Mouse (Mus musculus) stomach, postnatal 0 days (tissue): ENCODE results near the gene Cacna1h. TPM values are rescaled to one million over a fixed set of nuclear protein-coding genes. Genes with fewer than 3 reads are reported as not detected.

ENCODE experiments used
- ATAC-seq: fragments of 200-750 bp; cut with Nextera tagmentation; 2 replicates; pipeline ENCODE4 v1.8.0; 2017; ENCODE audit not compliant: low FRiP score, low TSS enrichment
- DNase-seq: peaks from one replicate; pipeline ENCODE4 v3.0.0-alpha.2; 2016; ENCODE audit warnings: low spot score
- H3K27ac ChIP-seq: fragments of 300-500 bp; sonication (generic); replicated peaks from 2 replicates; pipeline ENCODE4 v1.5.1; 2014; ENCODE audit warnings: mild to moderate bottlenecking, control low read depth
- H3K27me3 ChIP-seq: fragments of 300-500 bp; sonication (generic); 2 replicates; pipeline ENCODE4 v1.6.1; 2014; ENCODE audit warnings: low read length; ENCODE audit not compliant: control insufficient read depth, insufficient read depth
- H3K36me3 ChIP-seq: fragments of 300-500 bp; sonication (generic); 2 replicates; pipeline ENCODE4 v1.6.1; 2014; ENCODE audit warnings: low read length, mixed read lengths; ENCODE audit not compliant: control insufficient read depth, insufficient read depth
- H3K4me1 ChIP-seq: fragments of 300-500 bp; sonication (generic); replicated peaks from 2 replicates; pipeline ENCODE4 v1.6.1; 2014; ENCODE audit warnings: antibody characterized with exemption; ENCODE audit not compliant: control insufficient read depth, insufficient read depth
- H3K4me2 ChIP-seq: fragments of 300-500 bp; sonication (generic); replicated peaks from 2 replicates; pipeline ENCODE4 v1.6.1; 2014; ENCODE audit warnings: low read depth, mild to moderate bottlenecking, control low read depth, moderate library complexity
- H3K4me3 ChIP-seq: fragments of 300-500 bp; sonication (generic); 2 replicates; pipeline ENCODE4 v1.5.1; 2014; ENCODE audit warnings: low read depth, low read length, control low read depth
- H3K9ac ChIP-seq: fragments of 300-500 bp; sonication (generic); 2 replicates; pipeline ENCODE4 v1.6.1; 2014; ENCODE audit warnings: mild to moderate bottlenecking, low read length, control low read depth, mixed read lengths
- H3K9me3 ChIP-seq: fragments of 300-500 bp; sonication (generic); 2 replicates; pipeline ENCODE4 v1.6.1; 2016; ENCODE audit warnings: low read length; ENCODE audit not compliant: control insufficient read depth
- CTCF ChIP-seq: IDR thresholded peaks from 2 replicates; pipeline ENCODE4 v1.5.1; 2016; ENCODE audit warnings: antibody characterized with exemption, low read depth, mild to moderate bottlenecking, moderate library complexity
- EP300 ChIP-seq: optimal IDR thresholded peaks from 2 replicates; pipeline ENCODE3; 2016; ENCODE audit warnings: antibody characterized with exemption
- WGBS: fragments of 180-500 bp; shearing (Covaris S2); extraction: QIAGEN DNeasy Blood & Tissue Kit; methylation state at CpG from one replicate; pipeline ENCODE4 v1.1.7; 2014; 5-methylcytosine and 5-hydroxymethylcytosine counted together
- polyA plus RNA-seq: library from polyadenylated mRNA; unstranded; fragments of >200 nt; fragmentation: Nextera tagmentation; extraction: Ambion mirVana; gene quantifications from 2 replicates; pipeline ENCODE4 v1.2.1, GENCODE M21; 2015

The Cacna1h gene
- polyA plus RNA-seq, 1 experiment from 2014 or later: 1.5 TPM

DNA sequence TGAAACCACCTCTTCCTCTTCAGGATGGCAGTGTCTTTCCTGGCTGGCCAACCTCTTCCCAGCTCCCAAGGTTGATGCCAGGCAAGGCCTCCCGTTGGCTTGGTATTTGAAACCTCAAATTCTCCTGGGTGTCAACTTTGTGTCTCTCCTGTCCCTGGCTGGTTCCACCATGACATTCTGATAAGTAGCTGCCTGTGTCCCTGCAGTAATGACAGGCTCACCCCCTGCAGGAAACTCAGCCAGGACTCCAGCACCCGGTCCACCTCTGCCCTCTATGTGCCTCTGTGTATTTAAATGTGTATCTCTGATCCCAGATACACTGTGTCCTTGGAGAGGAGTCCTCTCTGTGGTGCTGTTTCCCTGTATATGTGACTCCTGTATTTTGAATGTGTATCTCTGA, 32.7 kb upstream of the Cacna1h start:
- H3K4me1 ChIP-seq: 0 out of 2 replicates have a peak, but pooled peaks cover 2% of the 10 kb centered on the region
- no peak overlapping the region for H3K27ac ChIP-seq
- no peak for ATAC-seq
- H3K27me3 ChIP-seq: no peaks in the 10 kb centered on the region
- no peak for TF ChIP-seq EP300
- no peak for TF ChIP-seq CTCF
- H3K4me3 ChIP-seq: no peak overlapping the region
- H3K4me2 ChIP-seq: no peak overlapping the region
- no peak for DNase-seq
- 72% methylated on average over 2 of the region's 2 CpGs for WGBS
- no peak overlapping the region for H3K9ac ChIP-seq
- no peaks in the 10 kb centered on the region for H3K9me3 ChIP-seq
- H3K36me3 ChIP-seq: no peaks in the 10 kb centered on the region

DNA sequence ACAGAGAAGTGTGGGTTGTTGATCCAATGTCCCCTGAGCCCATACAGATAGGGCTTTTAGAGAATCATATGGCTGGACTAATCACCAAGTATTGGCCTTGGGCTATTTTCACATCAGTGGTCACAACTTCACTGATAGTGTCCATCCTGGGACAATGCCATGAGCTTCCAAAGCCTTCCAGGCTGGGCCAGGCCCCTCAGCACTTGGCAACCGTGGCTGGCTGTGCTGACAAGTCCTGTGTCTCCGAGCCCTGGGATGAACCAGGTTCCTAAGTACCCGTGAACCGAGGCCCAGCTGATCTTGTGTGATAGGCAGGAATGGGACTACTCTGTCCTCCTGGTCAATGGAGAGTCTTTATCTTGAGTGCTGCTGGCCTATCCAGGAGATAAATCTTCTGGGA, 30.5 kb upstream of the Cacna1h start:
- Histone ChIP-seq H3K4me3 (no peak overlapping the region), H3K9ac (no peak overlapping the region), H3K27me3 (no peaks in the 10 kb centered on the region), H3K9me3 (no peaks in the 10 kb centered on the region), H3K36me3 (no peaks in the 10 kb centered on the region), H3K4me1 (0 out of 2 replicates have a peak, but pooled peaks cover 2% of the 10 kb centered on the region), H3K4me2 (no peak overlapping the region), H3K27ac (no peak overlapping the region)
- ATAC-seq (no peak), DNase-seq (no peak)
- 77% methylated on average over 4 of the region's 4 CpGs for WGBS
- no peak for TF ChIP-seq CTCF
- TF ChIP-seq EP300: no peak

DNA sequence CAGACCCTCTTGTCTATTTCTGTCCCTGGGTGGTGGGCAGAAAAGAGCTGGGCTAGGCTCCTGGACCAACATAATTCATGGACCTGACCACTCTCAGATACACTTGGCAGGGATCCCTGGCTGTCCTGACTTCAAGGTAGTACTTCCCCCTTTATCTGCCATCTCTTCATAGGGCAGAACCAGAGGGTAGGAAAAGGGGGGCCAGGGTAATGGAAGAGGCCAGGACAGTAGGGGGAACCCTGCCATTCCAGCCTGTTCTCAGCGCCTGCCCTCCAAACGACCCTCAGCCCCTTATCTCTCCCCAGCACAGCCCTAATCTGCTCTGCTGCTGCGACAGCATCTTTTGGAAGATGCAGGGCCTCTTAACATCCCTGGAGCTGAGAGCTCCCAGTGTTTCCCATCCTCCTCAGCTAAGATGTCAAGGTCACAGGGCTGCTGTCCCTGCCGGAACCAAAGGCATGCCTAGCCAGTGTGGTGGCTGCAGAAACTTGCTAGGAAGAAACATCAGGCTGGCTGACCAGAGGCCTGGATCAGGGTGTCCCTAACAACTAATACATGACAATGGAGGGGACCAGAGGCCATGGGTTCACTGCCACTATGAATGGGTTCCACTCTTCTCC, 29.9 kb upstream of the Cacna1h start:
- no peak for ATAC-seq
- H3K27me3 ChIP-seq: no peaks in the 10 kb centered on the region
- WGBS: 59% methylated on average over 4 of the region's 4 CpGs

DNA sequence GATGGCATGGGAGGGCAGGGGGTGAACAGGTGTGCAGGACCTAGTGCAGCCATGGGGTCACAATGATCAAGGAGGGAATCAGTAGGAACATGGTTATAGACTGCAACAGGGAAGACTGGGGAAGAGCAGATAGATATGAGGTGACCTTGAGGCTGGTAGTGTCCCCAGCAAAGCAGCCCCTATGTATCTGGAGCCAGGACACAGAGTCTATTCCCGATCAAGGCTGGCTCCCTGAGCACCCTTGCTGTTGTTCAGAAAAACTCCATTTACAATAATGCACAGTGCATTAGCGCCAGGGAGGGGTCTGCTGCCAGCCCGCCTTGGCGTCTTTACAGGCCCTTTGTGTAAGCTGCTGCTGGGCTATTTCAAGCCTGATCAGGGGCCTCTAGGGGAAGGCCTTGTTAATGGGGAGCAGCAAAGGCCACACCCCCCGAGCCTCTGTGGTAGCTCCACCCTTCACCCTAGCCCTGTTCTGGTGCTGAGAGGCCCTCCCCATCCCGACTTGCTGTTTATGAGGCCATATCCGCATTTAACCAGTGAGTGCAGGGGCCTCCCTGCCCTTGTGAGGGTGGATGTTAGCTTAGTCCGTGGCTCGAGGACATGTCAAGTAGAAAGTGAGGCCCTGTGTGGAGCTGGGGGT, 28.8 kb upstream of the Cacna1h start:
- peak overlapping the region; percentile 58 for H3K27ac ChIP-seq
- DNase-seq (peak; percentile 66), ATAC-seq (peak; percentile 87)
- 6% methylated on average over 9 of the region's 9 CpGs for WGBS
- no peaks in the 10 kb centered on the region for H3K9me3 ChIP-seq
- TF ChIP-seq EP300 (no peak), CTCF (no peak)
- no peak overlapping the region for H3K9ac ChIP-seq
- no peaks in the 10 kb centered on the region for H3K27me3 ChIP-seq
- no peaks in the 10 kb centered on the region for H3K36me3 ChIP-seq
- no peak overlapping the region for H3K4me3 ChIP-seq
- H3K4me1 ChIP-seq: 0 out of 2 replicates have a peak, but pooled peaks cover 2% of the 10 kb centered on the region
- H3K4me2 ChIP-seq: peak overlapping the region; percentile 20; the same call in 1 of the 2 replicates

More for the DNA sequence above, 29.9 kb upstream of the Cacna1h start:
- H3K9me3 ChIP-seq: no peaks in the 10 kb centered on the region
- H3K27ac ChIP-seq: no peak overlapping the region
- DNase-seq: no peak
- no peaks in the 10 kb centered on the region for H3K36me3 ChIP-seq
- H3K9ac ChIP-seq: no peak overlapping the region
- TF ChIP-seq EP300 (no peak), CTCF (no peak)
- H3K4me3 ChIP-seq: no peak overlapping the region
- H3K4me2 ChIP-seq: no peak overlapping the region
- H3K4me1 ChIP-seq: 0 out of 2 replicates have a peak, but pooled peaks cover 2% of the 10 kb centered on the region

DNA sequence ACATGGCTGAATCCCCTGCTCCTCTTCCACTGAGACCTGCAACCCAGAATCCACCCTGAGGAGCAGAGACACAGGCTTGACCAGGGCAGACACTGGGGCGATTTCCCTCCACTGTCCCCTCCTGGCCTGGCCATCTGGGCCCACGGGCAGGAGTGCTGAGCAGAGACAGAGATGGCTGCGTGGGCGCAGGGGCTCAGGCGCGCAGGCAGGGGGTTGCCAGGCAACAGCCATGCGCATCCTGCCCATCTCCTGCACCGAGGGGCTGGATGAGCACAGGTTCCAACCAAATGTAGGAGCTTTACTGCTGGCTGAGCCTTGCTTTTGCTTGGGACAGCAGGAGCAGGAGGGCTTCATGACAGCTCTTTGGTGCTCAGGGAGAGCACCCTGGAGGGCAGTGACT, 23.0 kb upstream of the Cacna1h start:
- Histone ChIP-seq H3K27ac (no peak overlapping the region), H3K36me3 (no peaks in the 10 kb centered on the region), H3K9me3 (no peaks in the 10 kb centered on the region), H3K27me3 (no peaks in the 10 kb centered on the region), H3K4me2 (no peak overlapping the region), H3K9ac (no peak overlapping the region), H3K4me3 (no peak overlapping the region), H3K4me1 (no peaks in the 10 kb centered on the region)
- DNase-seq: no peak
- 51% methylated on average over 8 of the region's 8 CpGs for WGBS
- TF ChIP-seq CTCF: no peak
- TF ChIP-seq EP300: no peak
- no peak for ATAC-seq

DNA sequence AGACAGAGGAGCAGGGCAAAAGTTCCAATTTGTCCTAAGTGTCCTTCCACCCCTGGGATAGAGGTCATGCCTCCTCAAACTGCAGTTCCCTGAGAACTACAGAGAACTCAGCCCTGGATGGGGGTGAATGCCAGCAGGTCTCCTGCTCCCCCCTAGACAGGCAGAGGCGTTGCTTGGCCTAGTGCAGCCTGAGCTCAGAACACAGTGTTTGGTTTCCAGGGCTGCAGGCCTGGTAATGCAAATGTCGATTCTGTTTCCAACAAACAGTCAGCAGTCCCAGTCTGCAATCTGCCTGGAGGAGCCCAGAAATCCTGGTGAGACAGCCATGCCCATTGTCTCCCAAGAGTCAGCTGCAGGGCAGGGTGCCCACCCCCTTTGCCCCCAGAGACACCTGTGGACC, 20.7 kb upstream of the Cacna1h start, which contains the start of gene Tekt4:
Tekt4 (plus strand) TSS at position 344 of the 400 bp plus-strand sequence.
- no peak within 1 kb of the TSS for H3K4me2 ChIP-seq
- 34% methylated on average over 2 of the region's 2 CpGs for WGBS
- no peaks in the 10 kb centered on the region for H3K4me1 ChIP-seq
- no peak within 1 kb of the TSS for H3K4me3 ChIP-seq
- no peaks in the 10 kb centered on the region for H3K36me3 ChIP-seq
- ATAC-seq (no peak), DNase-seq (no peak)
- no peak within 1 kb of the TSS for H3K27ac ChIP-seq
- no peak for TF ChIP-seq CTCF
- no peak for TF ChIP-seq EP300
- no peaks in the 10 kb centered on the region for H3K27me3 ChIP-seq
- 0 out of 2 replicates have a peak within 1 kb of the TSS, but pooled peaks have one; percentile 23 for H3K9ac ChIP-seq
- H3K9me3 ChIP-seq: no peaks in the 10 kb centered on the region
